Mouse (Mus musculus) E14TG2a.4 (cell line): ENCODE measurements around the gene Calcr.
"Not testable (repeated sequence)": the region's sequence is repeated elsewhere in the genome, so short reads cannot be mapped to it uniquely, and the experiment has no call there.

ENCODE experiments used
- H3K27me3 ChIP-seq: 2 replicates; pipeline ENCODE4 v1.6.1; 2014; ENCODE audit warnings: low read length, control low read depth; ENCODE audit not compliant: insufficient read depth
- H3K36me3 ChIP-seq: 2 replicates; pipeline ENCODE4 v1.6.1; 2014; ENCODE audit warnings: low read length, control low read depth; ENCODE audit not compliant: insufficient read depth
- H3K4me1 ChIP-seq: replicated peaks from 2 replicates; pipeline ENCODE4 v1.6.1; 2014; ENCODE audit warnings: low read depth, low read length, control low read depth
- H3K4me3 ChIP-seq: replicated peaks from 2 replicates; pipeline ENCODE4 v1.5.1; 2014; ENCODE audit warnings: mild to moderate bottlenecking, low read length
- H3K9me3 ChIP-seq: 2 replicates; pipeline ENCODE4 v1.6.1; 2014; ENCODE audit warnings: low read length, control low read depth
- CTCF ChIP-seq: conservative IDR thresholded peaks from 2 replicates; pipeline ENCODE4 v1.5.1; 2014; ENCODE audit warnings: low read length
- NANOG ChIP-seq: IDR thresholded peaks from 2 replicates; pipeline ENCODE4 v1.6.1; 2014; ENCODE audit warnings: borderline replicate concordance, low read length, mixed read lengths
- POU5F1 ChIP-seq: IDR thresholded peaks from 2 replicates; pipeline ENCODE4 v1.6.1; 2014; ENCODE audit warnings: low read length, borderline replicate concordance

Calcr gene

GRCm38 (mm10) chr6:3730246-3730867 is 34.2 kb downstream of the Calcr start:
- no peak for TF ChIP-seq POU5F1
- no peak for TF ChIP-seq CTCF
- TF ChIP-seq NANOG = no peak
- H3K36me3 ChIP-seq = no peaks in the 10 kb centered on the region

GRCm38 (mm10) chr6:3688087-3688642 is 76.3 kb downstream of the Calcr start:
- TF ChIP-seq CTCF = no peak
- TF ChIP-seq POU5F1 = no peak
- TF ChIP-seq NANOG = no peak
- no peaks in the 10 kb centered on the region for H3K4me1 ChIP-seq
- no peak overlapping the region for H3K4me3 ChIP-seq
- H3K9me3 ChIP-seq = peaks cover 46% of the 10 kb centered on the region
- no peaks in the 10 kb centered on the region for H3K36me3 ChIP-seq
- H3K27me3 ChIP-seq = no peaks in the 10 kb centered on the region

More at GRCm38 (mm10) chr6:3730246-3730867, 34.2 kb downstream of the Calcr start:
- H3K9me3 ChIP-seq = no peaks in the 10 kb centered on the region
- no peak overlapping the region for H3K4me3 ChIP-seq
- no peaks in the 10 kb centered on the region for H3K4me1 ChIP-seq
- H3K27me3 ChIP-seq = no peaks in the 10 kb centered on the region

GRCm38 (mm10) chr6:3678286-3678685 is 86.2 kb downstream of the Calcr start:
- not testable (repeated sequence) for H3K36me3 ChIP-seq, H3K4me1 ChIP-seq, H3K27me3 ChIP-seq

GRCm38 (mm10) chr6:3677806-3678205 is 86.7 kb downstream of the Calcr start:
- peaks cover 78% of the 10 kb centered on the region for H3K9me3 ChIP-seq
- TF ChIP-seq CTCF (no peak), NANOG (0 out of 2 replicates have a peak, but pooled peaks have one; percentile 33)
- no peaks in the 10 kb centered on the region for H3K4me1 ChIP-seq
- H3K36me3 ChIP-seq = no peaks in the 10 kb centered on the region
- H3K27me3 ChIP-seq = no peaks in the 10 kb centered on the region
- H3K4me3 ChIP-seq = no peak overlapping the region

More at GRCm38 (mm10) chr6:3678286-3678685, 86.2 kb downstream of the Calcr start:
- H3K9me3 ChIP-seq = peaks cover 78% of the 10 kb centered on the region
- H3K4me3 ChIP-seq = not testable (repeated sequence)

GRCm38 (mm10) chr6:3671941-3672340 is 92.6 kb downstream of the Calcr start:
- H3K4me1 ChIP-seq, H3K36me3 ChIP-seq, H3K4me3 ChIP-seq, H3K27me3 ChIP-seq: not testable (repeated sequence)
- TF ChIP-seq NANOG = peak; percentile 28; the same call in 1 of the 2 replicates
- peaks cover 56% of the 10 kb centered on the region for H3K9me3 ChIP-seq

- no peaks in the 10 kb centered on the region for H3K4me1 ChIP-seq
Observed at GRCm38 (mm10) chr6:3664147-3664716, 100.3 kb downstream of the Calcr start.

GRCm38 (mm10) chr6:3658405-3658804 is 106.1 kb downstream of the Calcr start:
- Histone ChIP-seq H3K27me3 (no peaks in the 10 kb centered on the region), H3K4me1 (no peaks in the 10 kb centered on the region), H3K4me3 (no peak overlapping the region), H3K9me3 (peaks cover 48% of the 10 kb centered on the region), H3K36me3 (no peaks in the 10 kb centered on the region)
- TF ChIP-seq CTCF (peak; percentile 12; the same call in 1 of the 2 replicates), POU5F1 (no peak)

More at GRCm38 (mm10) chr6:3664147-3664716, 100.3 kb downstream of the Calcr start:
- peaks cover 45% of the 10 kb centered on the region for H3K9me3 ChIP-seq
- TF ChIP-seq POU5F1 (no peak), CTCF (no peak), NANOG (no peak)
- H3K27me3 ChIP-seq = no peaks in the 10 kb centered on the region
- H3K36me3 ChIP-seq = no peaks in the 10 kb centered on the region
- no peak overlapping the region for H3K4me3 ChIP-seq
